Mouse (Mus musculus): ENCODE data around the gene Bhlhe40.

GRCm38 (mm10) chr6:108700638-108701343, 40.4 kb downstream of the Bhlhe40 start:
- TF ChIP-seq CTCF (IDR thresholded peaks at IDR 0.05; ENCODE audit: low read depth, low read length) (no peak), GATA1 (IDR thresholded peaks at IDR 0.05; ENCODE audit: borderline replicate concordance, low read length) (no peak), TAL1 (conservative IDR thresholded peaks at IDR 0.05; ENCODE audit: low read depth, low read length) (no peak)

Data from G1E (cell line).